Mouse (Mus musculus) midbrain, embryonic 15.5 days (tissue): ENCODE data around the gene Rab24. TPM values are rescaled to one million over a fixed set of nuclear protein-coding genes. Genes with fewer than 3 reads are reported as not detected.

Experiments
- ATAC-seq: fragments of 200-750 bp; cut with Nextera tagmentation; replicated peaks from 2 replicates; pipeline ENCODE4 v1.8.0; 2017; ENCODE audit warnings: moderate TSS enrichment
- H3K27ac ChIP-seq: fragments of 300-500 bp; sonication (generic); 2 replicates; pipeline ENCODE4 v1.5.1; 2015; ENCODE audit warnings: mild to moderate bottlenecking, inconsistent platforms
- H3K27me3 ChIP-seq: fragments of 300-500 bp; sonication (generic); replicated peaks from 2 replicates; pipeline ENCODE4 v1.6.1; 2015; ENCODE audit warnings: inconsistent platforms
- H3K36me3 ChIP-seq: fragments of 300-500 bp; sonication (generic); replicated peaks from 2 replicates; pipeline ENCODE4 v1.6.1; 2015; ENCODE audit warnings: inconsistent platforms
- H3K4me1 ChIP-seq: fragments of 300-500 bp; sonication (generic); 2 replicates; pipeline ENCODE4 v1.6.1; 2015; ENCODE audit warnings: inconsistent platforms
- H3K4me2 ChIP-seq: fragments of 300-500 bp; sonication (generic); 2 replicates; pipeline ENCODE4 v1.6.1; 2015; ENCODE audit warnings: inconsistent platforms, mild to moderate bottlenecking, moderate library complexity
- H3K4me3 ChIP-seq: fragments of 300-500 bp; sonication (generic); 2 replicates; pipeline ENCODE4 v1.5.1; 2015; ENCODE audit warnings: mild to moderate bottlenecking, inconsistent platforms
- H3K9ac ChIP-seq: fragments of 300-500 bp; sonication (generic); 2 replicates; pipeline ENCODE4 v1.6.1; 2015; ENCODE audit warnings: mild to moderate bottlenecking, inconsistent platforms
- H3K9me3 ChIP-seq: fragments of 300-500 bp; sonication (generic); 2 replicates; pipeline ENCODE4 v1.6.1; 2016; ENCODE audit warnings: inconsistent platforms
- WGBS: fragments of 180-500 bp; shearing (Covaris S2); methylation state at CpG from one replicate; pipeline ENCODE4 v1.1.7; 2015; ENCODE audit warnings: mixed read lengths; 5-methylcytosine and 5-hydroxymethylcytosine counted together
- polyA plus RNA-seq: library from polyadenylated mRNA; unstranded; fragments of >200 nt; fragmentation: Nextera tagmentation; extraction: Ambion mirVana; gene quantifications from 2 replicates; pipeline ENCODE4 v1.2.1, GENCODE M21; 2015

The Rab24 gene
- 104 and 105 TPM in 2 replicates for polyA plus RNA-seq

DNA sequence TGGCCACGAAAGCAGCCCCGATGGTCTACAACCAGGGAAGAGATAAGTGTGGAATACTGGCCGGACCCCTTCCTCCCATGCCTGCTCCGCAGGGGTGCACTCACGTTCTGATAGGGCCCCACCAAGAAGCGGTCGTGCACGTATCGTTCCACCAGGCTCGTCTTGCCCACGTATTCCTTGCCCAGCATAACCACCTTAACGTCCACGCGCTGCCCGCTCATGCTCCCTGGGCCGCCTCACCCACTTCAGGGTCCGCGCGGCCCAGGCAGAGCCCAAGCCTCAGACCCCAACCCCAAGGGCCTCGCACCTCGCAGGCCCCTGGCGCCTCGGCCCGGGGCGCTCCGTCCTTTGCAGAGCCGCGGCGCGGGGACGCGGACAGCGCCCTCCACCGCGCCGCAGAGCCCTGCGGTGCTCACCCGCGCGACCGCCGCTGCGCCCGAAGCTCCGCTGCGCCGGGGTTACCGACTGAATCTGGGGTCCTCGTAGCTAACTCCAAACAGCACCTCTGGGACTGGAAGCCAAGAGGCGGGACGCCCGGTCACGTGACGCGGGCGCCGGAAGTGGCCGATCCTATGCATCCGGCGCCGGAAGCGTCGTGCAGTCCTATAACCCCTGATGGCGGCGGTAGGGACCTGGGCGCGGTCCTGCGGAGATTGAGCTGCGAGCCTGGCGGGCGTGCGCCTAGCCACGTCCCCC lies at the start of gene Rab24:
Gene Rab24 (minus strand): TSS at position 513 of the 696 bp plus-strand sequence.
- H3K4me2 ChIP-seq, result peak within 1 kb of the TSS; percentile 98
- under 1% methylated on average over 68 of the region's 73 CpGs for WGBS
- H3K36me3 ChIP-seq, result peaks cover 31% of the 10 kb centered on the region
- no peaks in the 10 kb centered on the region for H3K27me3 ChIP-seq
- peak within 1 kb of the TSS; percentile 95 for H3K4me3 ChIP-seq
- peak within 1 kb of the TSS; percentile 98 for H3K9ac ChIP-seq
- ATAC-seq, result peak; percentile 92
- H3K27ac ChIP-seq, result peak within 1 kb of the TSS; percentile 78
- peaks cover 31% of the 10 kb centered on the region for H3K4me1 ChIP-seq
- H3K9me3 ChIP-seq, result no peaks in the 10 kb centered on the region

DNA sequence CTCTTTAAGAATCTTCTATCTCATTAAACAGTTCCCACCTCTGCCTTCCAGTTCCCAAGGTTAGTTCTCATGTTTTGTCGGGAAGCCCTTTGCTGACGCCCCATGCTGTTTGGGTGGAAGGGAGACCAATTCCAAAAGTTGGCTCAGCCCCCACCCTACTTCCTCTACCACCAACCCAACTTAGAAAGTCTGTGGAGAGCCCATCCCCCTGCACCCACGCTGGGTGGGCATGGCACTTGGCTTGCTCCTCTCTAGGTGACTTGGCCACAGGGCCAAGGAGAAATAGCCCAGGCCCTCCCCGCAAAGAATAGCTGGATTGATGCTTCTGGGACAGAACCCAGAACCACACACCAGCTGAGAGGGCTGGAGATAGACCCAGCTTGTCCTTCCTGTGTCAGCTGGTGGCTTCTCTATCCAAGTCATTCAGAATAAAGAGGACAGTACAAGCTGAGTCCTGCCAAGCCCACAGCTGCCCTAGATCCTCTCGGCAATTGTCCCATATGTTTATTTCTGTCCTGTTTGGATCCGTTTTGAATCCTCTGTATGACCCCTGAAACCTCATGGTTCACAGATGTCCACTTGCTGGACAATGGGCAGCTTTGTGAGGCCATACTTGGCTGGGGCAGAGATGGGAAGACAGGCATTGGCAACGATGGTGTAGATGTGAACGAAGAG lies 49.4 kb upstream of the Rab24 start:
- Histone ChIP-seq H3K4me3 (no peak overlapping the region), H3K4me2 (no peak overlapping the region)

DNA sequence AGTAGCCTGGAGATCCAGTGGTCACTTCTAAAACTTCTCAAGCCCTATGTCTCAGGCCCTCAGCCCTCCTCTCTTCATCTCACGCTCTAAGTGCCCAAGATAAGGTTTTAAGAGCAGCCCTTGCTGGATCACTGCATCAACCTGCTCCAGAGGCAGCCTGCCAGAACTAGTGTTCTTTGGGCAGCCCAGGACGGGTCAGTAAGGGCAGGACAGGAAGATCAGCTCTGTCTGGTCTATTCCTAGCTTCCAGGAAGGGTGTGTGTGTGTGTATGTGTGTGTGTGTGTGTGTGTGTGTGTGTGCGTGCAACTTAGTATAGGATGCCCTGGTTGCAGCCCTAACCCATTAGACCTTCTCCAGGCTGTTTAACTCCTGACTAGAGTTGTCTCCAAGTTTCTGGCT lies 48.5 kb upstream of the Rab24 start:
- H3K27me3 ChIP-seq, result 0 out of 2 replicates have a peak, but pooled peaks cover 4% of the 10 kb centered on the region
- WGBS, result 65% methylated on average over 3 of the region's 3 CpGs
- no peak for ATAC-seq

More for the DNA sequence above, 49.4 kb upstream of the Rab24 start:
- Histone ChIP-seq H3K27me3 (0 out of 2 replicates have a peak, but pooled peaks cover 4% of the 10 kb centered on the region), H3K9me3 (no peaks in the 10 kb centered on the region), H3K4me1 (no peaks in the 10 kb centered on the region), H3K27ac (no peak overlapping the region), H3K36me3 (no peaks in the 10 kb centered on the region), H3K9ac (no peak overlapping the region)
- 73% methylated on average over 8 of the region's 8 CpGs for WGBS
- no peak for ATAC-seq

DNA sequence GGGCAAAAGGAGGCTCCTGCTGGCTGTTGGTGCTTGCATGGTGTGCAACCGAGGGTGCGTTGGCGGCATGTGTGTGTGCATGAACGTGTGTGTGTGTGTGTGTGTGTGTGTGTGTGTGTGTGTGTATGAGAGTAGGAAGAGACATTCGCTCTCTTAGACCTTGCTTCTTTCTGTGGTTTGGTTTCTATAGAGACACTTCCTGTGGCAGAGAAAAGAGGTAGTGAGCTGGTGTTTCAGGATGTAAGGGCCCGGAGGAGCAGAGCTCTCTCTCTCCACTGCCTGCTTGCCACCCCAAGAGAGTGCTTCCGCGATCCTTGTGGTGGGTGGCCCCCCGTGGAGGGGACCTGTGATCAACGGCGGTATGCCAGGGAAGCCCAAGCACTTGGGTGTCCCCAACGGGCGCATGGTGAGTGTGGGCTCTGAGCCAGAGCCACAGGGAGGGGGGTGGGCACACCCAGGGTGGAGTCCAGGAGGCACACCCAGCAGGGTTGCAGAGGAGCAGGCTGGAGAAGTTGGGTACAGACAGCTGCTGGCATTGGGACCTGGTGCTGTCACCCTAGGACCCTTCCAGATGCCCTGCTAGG lies 47.9 kb upstream of the Rab24 start, which contains the start of gene Rgs14:
Gene Rgs14 (plus strand): TSS at position 202 of the 584 bp plus-strand sequence.
- H3K36me3 ChIP-seq, result no peaks in the 10 kb centered on the region
- no peak within 1 kb of the TSS for H3K9ac ChIP-seq
- no peak within 1 kb of the TSS for H3K27ac ChIP-seq
- 0 out of 2 replicates have a peak, but pooled peaks cover 4% of the 10 kb centered on the region for H3K27me3 ChIP-seq
- no peak within 1 kb of the TSS for H3K4me2 ChIP-seq
- no peak within 1 kb of the TSS for H3K4me3 ChIP-seq
- ATAC-seq, result no peak
- H3K9me3 ChIP-seq, result no peaks in the 10 kb centered on the region
- no peaks in the 10 kb centered on the region for H3K4me1 ChIP-seq
- 68% methylated on average over 13 of the region's 13 CpGs for WGBS

More for the DNA sequence above, 48.5 kb upstream of the Rab24 start:
- Histone ChIP-seq H3K27ac (no peak overlapping the region), H3K4me3 (no peak overlapping the region), H3K4me1 (no peaks in the 10 kb centered on the region), H3K9me3 (no peaks in the 10 kb centered on the region), H3K9ac (no peak overlapping the region), H3K36me3 (no peaks in the 10 kb centered on the region), H3K4me2 (no peak overlapping the region)

DNA sequence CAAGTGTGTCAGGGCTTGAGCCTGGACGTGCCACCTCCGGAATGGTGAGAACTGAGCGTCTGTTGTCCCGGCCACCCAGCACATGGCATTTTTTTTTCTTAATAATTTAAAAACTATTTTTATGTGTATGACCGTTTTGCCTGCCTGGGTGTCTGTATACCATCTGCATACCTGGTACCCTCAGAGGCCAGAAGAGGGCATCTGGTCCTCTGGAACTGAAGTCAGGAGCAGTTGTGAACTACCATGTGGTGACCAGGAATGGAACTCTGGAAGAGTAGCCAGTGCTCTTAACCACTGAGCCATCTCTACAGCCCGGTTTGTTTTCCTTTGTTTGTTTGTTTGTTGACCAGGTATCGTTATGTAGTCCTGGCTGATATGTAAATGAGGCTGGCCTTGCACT lies 46.7 kb upstream of the Rab24 start:
- H3K4me1 ChIP-seq, result no peaks in the 10 kb centered on the region
- ATAC-seq, result no peak
- 0 out of 2 replicates have a peak, but pooled peaks cover 4% of the 10 kb centered on the region for H3K27me3 ChIP-seq
- no peak overlapping the region for H3K9ac ChIP-seq
- no peak overlapping the region for H3K4me2 ChIP-seq
- H3K9me3 ChIP-seq, result no peaks in the 10 kb centered on the region
- 81% methylated on average over 7 of the region's 7 CpGs for WGBS
- no peaks in the 10 kb centered on the region for H3K36me3 ChIP-seq
- no peak overlapping the region for H3K27ac ChIP-seq
- no peak overlapping the region for H3K4me3 ChIP-seq

DNA sequence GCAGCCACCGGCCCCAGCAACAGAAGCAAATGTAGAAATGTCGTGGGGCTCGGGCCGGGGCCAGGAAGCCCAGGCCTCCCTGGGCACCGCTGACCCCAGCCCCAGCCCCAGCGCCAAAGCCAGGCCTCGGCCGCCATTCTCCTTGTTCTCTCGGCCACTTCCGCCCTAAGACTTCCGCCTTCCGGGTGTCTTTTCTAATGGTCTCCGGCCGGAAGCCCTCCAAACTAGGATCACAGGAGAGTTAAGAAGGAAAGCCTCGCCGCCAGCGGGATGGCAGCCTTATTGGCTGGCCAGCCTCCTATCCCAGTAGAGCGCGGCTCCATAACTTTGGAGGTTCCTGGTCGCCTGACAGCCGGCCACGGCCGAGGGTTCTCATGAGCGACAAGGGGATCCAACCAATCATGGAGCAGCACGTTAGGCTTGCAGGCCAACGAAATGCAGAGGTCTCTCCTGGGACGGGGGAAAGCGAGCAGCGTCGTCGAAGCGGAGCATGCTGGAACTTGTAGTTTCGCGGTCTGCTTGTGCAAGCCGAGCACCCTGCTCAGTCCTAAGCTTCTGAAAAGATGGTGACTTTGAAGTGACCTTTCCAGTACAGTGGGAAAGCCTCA lies 40.8 kb upstream of the Rab24 start, which contains the start of gene Lman2:
Gene Lman2 (minus strand): TSS at position 331 of the 608 bp plus-strand sequence.
- H3K4me1 ChIP-seq, result peaks cover 23% of the 10 kb centered on the region
- peak; percentile 99 for ATAC-seq
- no peaks in the 10 kb centered on the region for H3K9me3 ChIP-seq
- under 1% methylated on average over 35 of the region's 35 CpGs for WGBS
- H3K4me3 ChIP-seq, result peak within 1 kb of the TSS; percentile 91
- no peaks in the 10 kb centered on the region; the same call in 1 of the 2 replicates for H3K36me3 ChIP-seq
- H3K9ac ChIP-seq, result peak within 1 kb of the TSS; percentile 91
- H3K4me2 ChIP-seq, result peak within 1 kb of the TSS; percentile 80
- H3K27ac ChIP-seq, result peak within 1 kb of the TSS; percentile 86
- H3K27me3 ChIP-seq, result no peaks in the 10 kb centered on the region

DNA sequence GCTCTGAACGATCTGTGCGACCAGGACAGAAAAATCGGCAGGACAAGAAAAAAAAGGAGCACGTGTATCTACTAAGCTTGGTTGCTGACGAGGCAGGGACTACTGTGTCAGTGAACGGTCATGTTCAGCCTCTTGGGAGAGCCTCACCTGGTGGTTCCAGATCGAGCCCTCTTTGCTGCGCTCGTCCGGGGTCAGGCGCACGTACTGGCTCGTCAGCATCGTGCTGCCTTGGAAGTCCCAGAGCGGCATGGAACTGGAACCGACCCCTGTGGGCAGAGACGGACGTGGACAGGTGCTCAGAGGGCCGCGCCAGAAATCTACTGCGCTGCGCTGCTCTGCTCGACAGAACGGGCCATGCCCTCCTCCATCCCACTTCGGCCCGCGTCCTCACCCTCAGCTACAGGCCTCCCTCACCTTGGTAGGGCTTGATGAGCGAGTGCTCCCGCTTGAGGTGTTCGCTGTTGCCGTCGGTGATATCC lies 40.3 kb upstream of the Rab24 start:
- ATAC-seq, result peak; percentile 68

DNA sequence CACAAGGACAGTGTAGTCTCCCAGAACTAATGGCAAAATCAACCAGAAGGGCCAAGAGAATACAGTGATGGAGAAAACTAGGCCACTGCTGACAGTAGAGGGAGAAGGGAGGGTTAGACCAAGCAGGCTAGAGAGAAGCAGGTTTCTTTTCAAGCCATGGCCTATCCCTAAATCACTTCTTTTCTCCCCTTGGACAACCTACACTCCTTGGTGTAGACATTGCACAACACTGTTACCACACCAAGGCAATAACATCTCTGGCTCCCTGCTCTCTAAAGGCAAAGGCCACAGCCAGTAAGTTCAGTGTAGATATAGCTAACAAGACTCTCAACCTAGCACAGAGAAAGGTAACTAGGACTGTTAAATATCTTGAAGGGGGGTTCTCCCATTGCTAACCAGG lies 39.4 kb upstream of the Rab24 start:
- Histone ChIP-seq H3K4me2 (peak overlapping the region; percentile 80), H3K27ac (no peak overlapping the region), H3K9me3 (no peaks in the 10 kb centered on the region), H3K9ac (no peak overlapping the region), H3K36me3 (no peaks in the 10 kb centered on the region; the same call in 1 of the 2 replicates), H3K27me3 (no peaks in the 10 kb centered on the region), H3K4me1 (peaks cover 23% of the 10 kb centered on the region), H3K4me3 (peak overlapping the region; percentile 91)
- no peak for ATAC-seq

More for the DNA sequence above, 40.3 kb upstream of the Rab24 start:
- peak overlapping the region; percentile 91 for H3K9ac ChIP-seq
- H3K27me3 ChIP-seq, result no peaks in the 10 kb centered on the region
- H3K9me3 ChIP-seq, result no peaks in the 10 kb centered on the region
- peaks cover 23% of the 10 kb centered on the region for H3K4me1 ChIP-seq
- H3K27ac ChIP-seq, result peak overlapping the region; percentile 86
- H3K4me2 ChIP-seq, result peak overlapping the region; percentile 80
- peak overlapping the region; percentile 91 for H3K4me3 ChIP-seq
- no peaks in the 10 kb centered on the region; the same call in 1 of the 2 replicates for H3K36me3 ChIP-seq
- whole genome bisulfite sequencing, result 1% methylated on average over 32 of the region's 32 CpGs

DNA sequence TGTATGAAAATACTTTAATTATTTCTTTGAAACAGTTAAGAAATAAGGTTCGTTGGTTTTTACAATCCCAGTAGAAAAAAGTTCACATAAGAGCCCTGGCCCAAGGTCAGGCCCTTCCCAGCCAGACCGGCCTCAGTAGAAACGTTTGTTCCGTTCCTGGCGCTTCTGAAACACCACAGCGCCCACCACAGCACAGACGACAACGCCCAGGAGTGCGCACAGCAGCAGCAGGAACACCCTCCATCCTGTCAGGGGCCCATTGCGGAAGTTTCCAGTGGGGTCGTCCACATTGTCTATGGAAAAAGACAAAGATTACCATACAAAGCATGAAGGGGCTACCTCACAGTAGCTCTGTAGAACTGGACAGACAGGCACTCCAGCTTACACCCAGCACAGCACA lies 25.0 kb upstream of the Rab24 start:
- no peak overlapping the region for H3K9ac ChIP-seq
- ATAC-seq, result no peak
- peaks cover 71% of the 10 kb centered on the region for H3K36me3 ChIP-seq
- H3K4me2 ChIP-seq, result no peak overlapping the region
- WGBS, result 87% methylated on average over 11 of the region's 11 CpGs
- no peaks in the 10 kb centered on the region for H3K27me3 ChIP-seq
- H3K9me3 ChIP-seq, result no peaks in the 10 kb centered on the region
- no peak overlapping the region for H3K4me3 ChIP-seq
- H3K27ac ChIP-seq, result no peak overlapping the region
- no peaks in the 10 kb centered on the region for H3K4me1 ChIP-seq

DNA sequence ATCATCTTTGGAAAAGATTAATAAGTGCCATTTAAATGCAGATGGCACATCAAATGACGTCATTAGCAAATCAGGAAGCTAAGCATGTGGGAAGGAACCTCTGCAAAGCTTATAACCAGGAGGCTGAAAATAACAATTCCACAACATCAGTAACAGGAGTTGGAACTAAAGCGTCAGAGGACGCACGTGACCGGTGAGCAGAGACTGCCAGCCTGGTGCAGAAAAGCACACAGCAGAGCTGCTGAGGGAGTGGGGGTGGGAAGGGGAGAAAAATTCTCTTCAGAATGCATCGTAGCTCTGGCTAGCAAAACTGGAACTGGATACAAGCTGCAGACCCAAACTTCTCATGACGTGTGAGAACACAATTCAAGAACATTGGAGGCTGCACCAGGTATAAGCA lies 22.5 kb upstream of the Rab24 start:
- 90% methylated on average over 7 of the region's 7 CpGs for WGBS
- H3K9me3 ChIP-seq, result no peaks in the 10 kb centered on the region
- no peak overlapping the region for H3K9ac ChIP-seq
- H3K27me3 ChIP-seq, result no peaks in the 10 kb centered on the region
- H3K36me3 ChIP-seq, result peaks cover 52% of the 10 kb centered on the region
- no peak for ATAC-seq
- H3K4me3 ChIP-seq, result no peak overlapping the region
- H3K27ac ChIP-seq, result no peak overlapping the region
- no peak overlapping the region for H3K4me2 ChIP-seq
- no peaks in the 10 kb centered on the region for H3K4me1 ChIP-seq

DNA sequence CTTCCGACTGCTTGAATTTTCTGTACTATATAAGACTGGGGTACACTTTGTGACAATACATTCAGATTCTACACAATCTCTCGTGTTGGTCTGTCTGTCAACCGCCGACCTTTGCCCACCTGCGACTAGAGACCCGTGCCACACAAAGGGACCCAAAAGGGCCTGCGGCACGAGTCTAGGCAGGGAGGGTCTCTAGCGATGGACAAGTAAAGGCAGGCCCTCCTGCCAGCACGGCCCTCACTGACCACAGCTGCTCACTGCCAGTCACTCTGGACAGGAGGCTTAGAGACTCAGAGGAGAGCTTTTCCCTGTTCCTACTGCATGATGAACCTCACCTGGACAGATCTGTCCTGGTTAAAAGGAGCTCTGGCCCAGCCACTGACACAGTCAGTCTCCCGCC lies 20.7 kb upstream of the Rab24 start:
- Histone ChIP-seq H3K4me2 (no peak overlapping the region), H3K4me1 (no peaks in the 10 kb centered on the region), H3K9me3 (no peaks in the 10 kb centered on the region), H3K9ac (no peak overlapping the region), H3K36me3 (peaks cover 36% of the 10 kb centered on the region), H3K27ac (no peak overlapping the region), H3K4me3 (no peak overlapping the region), H3K27me3 (no peaks in the 10 kb centered on the region)
- WGBS, result 42% methylated on average over 11 of the region's 11 CpGs
- no peak for ATAC-seq

DNA sequence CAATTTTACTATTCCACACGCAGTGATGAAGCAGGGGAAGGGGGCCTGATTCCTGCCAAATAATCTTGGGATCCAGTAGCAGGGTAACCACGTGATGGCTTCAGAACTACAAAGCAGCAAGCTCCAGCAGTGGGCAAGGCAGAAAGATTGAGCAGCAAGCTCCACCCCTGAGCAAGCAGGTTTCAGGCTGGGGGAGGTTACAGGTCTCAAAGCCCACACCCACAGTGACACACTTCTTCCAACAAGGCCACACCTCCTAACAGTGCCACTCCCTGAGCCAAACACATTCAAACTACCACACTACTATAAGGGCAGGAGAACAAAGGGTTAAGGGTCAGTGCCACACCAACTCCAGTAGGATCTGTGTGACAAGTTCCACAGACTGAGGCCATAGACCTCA lies 17.5 kb upstream of the Rab24 start:
- Histone ChIP-seq H3K9me3 (no peaks in the 10 kb centered on the region), H3K4me1 (no peaks in the 10 kb centered on the region), H3K4me3 (no peak overlapping the region), H3K4me2 (no peak overlapping the region), H3K27ac (no peak overlapping the region), H3K9ac (no peak overlapping the region), H3K27me3 (no peaks in the 10 kb centered on the region), H3K36me3 (peaks cover 8% of the 10 kb centered on the region; the same call in 1 of the 2 replicates)
- ATAC-seq, result no peak
- WGBS, result 38% methylated on average over 2 of the region's 2 CpGs
